Mouse (Mus musculus): ENCODE data around the gene 4933402N03Rik.

GRCm38 (mm10) chr7:131114434-131114833 is 31.7 kb downstream of the 4933402N03Rik start:
- no peak for TF ChIP-seq CTCF (IDR thresholded peaks at IDR 0.05; ENCODE audit: low read depth, low read length)
- no peak for TF ChIP-seq POLR2A (IDR thresholded peaks at IDR 0.05; ENCODE audit: borderline replicate concordance, low read depth, low read length)

All from bone marrow macrophage, adult 2 months (primary cell).